29 mouse cellular contexts compared by ENCODE assay signal in the genomic region with DNA sequence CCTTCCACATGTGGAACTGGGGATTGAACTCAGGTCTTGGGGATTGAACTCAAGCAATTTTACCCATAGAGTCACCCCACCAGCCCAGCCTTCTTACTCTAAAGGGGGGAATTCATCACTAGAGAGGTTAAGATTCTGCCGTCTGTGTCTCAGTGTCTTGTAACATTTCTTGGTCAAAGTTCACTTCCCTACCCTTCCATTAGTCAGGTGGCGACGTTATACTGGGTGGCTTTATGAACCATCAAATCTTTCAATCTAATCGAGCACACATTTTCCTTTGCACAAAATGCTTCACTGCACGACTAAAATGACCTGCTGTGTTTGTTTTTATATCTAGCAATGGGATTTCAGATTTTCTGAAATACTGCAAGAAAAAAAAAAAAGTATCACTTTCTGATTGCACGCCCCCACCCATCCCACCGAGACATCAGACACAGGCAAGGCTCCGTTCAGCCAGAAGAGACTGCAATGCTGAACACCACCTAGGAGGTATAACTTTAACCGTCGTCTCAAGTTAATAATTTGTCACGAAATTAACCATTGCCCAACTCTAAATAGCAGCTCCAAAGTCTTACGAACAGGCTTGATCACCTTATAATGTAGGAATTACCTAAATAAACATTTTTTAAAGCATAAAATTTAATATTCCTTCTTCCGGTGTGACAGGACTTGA. TPM values are rescaled to one million over a fixed set of nuclear protein-coding genes. Genes with fewer than 3 reads are reported as not detected.
A peak's percentile ranks its signal among the peaks of the same experiment; 100 is the strongest.
DNase-seq lines count a peak whose midpoint lies in the region; ATAC-seq and TF ChIP-seq lines count a peak whose summit lies in the region.
"Had no signal": no experiment of that assay in that cellular context is flagged by ENCODE, and none has a peak within 500 bp of the region (broad histone marks: within the 10 kb centered on the region; RNA-seq: fewer than 3 reads in every experiment).

No protein-coding gene starts in this region.

- TF ChIP-seq POLR2A in liver, adult 2 months (IDR thresholded peaks at IDR 0.05; ENCODE audit: extremely low read depth, insufficient read depth, low read length) = no peak

- H3K27ac ChIP-seq in liver, adult 2 months (replicated peaks; ENCODE audit: insufficient read depth, low read depth, low read length) = no peak overlapping the region
- no peak overlapping the region for H3K27ac ChIP-seq in liver, embryonic 12.5 days
- H3K27ac ChIP-seq in intestine, embryonic 15.5 days = no peak overlapping the region
- peak overlapping the region; percentile 87 for H3K27ac ChIP-seq in kidney, embryonic 16.5 days (ENCODE audit: low read length)
- H3K27ac ChIP-seq in liver, postnatal 0 days (ENCODE audit: low read depth) = no peak overlapping the region
- H3K27ac ChIP-seq: embryonic facial prominence, embryonic 15.5 days; forebrain, embryonic 10.5 days; gastrocnemius, adult 2 months; heart, embryonic 13.5 days; hindbrain, embryonic 13.5 days; left cerebral cortex, adult 2 months; limb, embryonic 12.5 days; neural tube, embryonic 15.5 days; stomach, embryonic 15.5 days had no signal

- H3K4me2 ChIP-seq in liver, embryonic 12.5 days = no peak overlapping the region
- peak overlapping the region; percentile 31 for H3K4me2 ChIP-seq in intestine, embryonic 15.5 days (replicated peaks)
- peak overlapping the region; percentile 39 for H3K4me2 ChIP-seq in kidney, embryonic 16.5 days (replicated peaks; ENCODE audit: low read depth, low read length)
- H3K4me2 ChIP-seq in liver, postnatal 0 days (ENCODE audit: low read depth, low read length) = peak overlapping the region; percentile 52
- H3K4me2 ChIP-seq: embryonic facial prominence, embryonic 15.5 days; heart, embryonic 13.5 days; hindbrain, embryonic 13.5 days; limb, embryonic 12.5 days; neural tube, embryonic 15.5 days; stomach, embryonic 15.5 days had no signal

- no peaks in the 10 kb centered on the region for H3K9me3 ChIP-seq in liver, embryonic 12.5 days (replicated peaks)
- H3K9me3 ChIP-seq in intestine, embryonic 15.5 days = no peaks in the 10 kb centered on the region
- H3K9me3 ChIP-seq in kidney, embryonic 16.5 days (ENCODE audit: low read length) = no peaks in the 10 kb centered on the region
- no peaks in the 10 kb centered on the region for H3K9me3 ChIP-seq in liver, postnatal 0 days (ENCODE audit: low read length)
- H3K9me3 ChIP-seq: embryonic facial prominence, embryonic 15.5 days; forebrain, embryonic 10.5 days; heart, embryonic 13.5 days; hindbrain, embryonic 13.5 days; limb, embryonic 12.5 days; neural tube, embryonic 15.5 days; stomach, embryonic 15.5 days had no signal

- no peaks in the 10 kb centered on the region for H3K79me2 ChIP-seq in liver, adult 2 months (ENCODE audit: control insufficient read depth, insufficient read depth, low read length)

- ATAC-seq in liver, embryonic 12.5 days = no peak
- ATAC-seq in intestine, embryonic 15.5 days = peak; percentile 85
- peak; percentile 88 for ATAC-seq in kidney, embryonic 16.5 days (ENCODE audit: low FRiP score, low TSS enrichment)
- ATAC-seq in liver, postnatal 0 days = no peak
- ATAC-seq: forebrain, postnatal 0 days; inflammation-experienced regulatory T-cells, adult 6 months; midbrain, embryonic 16.5 days had no signal

- TF ChIP-seq EP300 in liver, postnatal 0 days (IDR thresholded peaks at IDR 0.05; ENCODE audit: low read depth) = no peak

- peaks cover 1% of the 10 kb centered on the region; the same call in 1 of the 2 replicates for H3K4me1 ChIP-seq in liver, adult 2 months (ENCODE audit: control insufficient read depth, insufficient read depth, low read length)
- no peaks in the 10 kb centered on the region for H3K4me1 ChIP-seq in liver, embryonic 12.5 days
- no peaks in the 10 kb centered on the region; the same call in 1 of the 2 replicates for H3K4me1 ChIP-seq in intestine, embryonic 15.5 days (replicated peaks)
- peaks cover 62% of the 10 kb centered on the region for H3K4me1 ChIP-seq in kidney, embryonic 16.5 days (ENCODE audit: insufficient read depth, low read length)
- no peaks in the 10 kb centered on the region for H3K4me1 ChIP-seq in liver, postnatal 0 days (ENCODE audit: insufficient read depth)
- H3K4me1 ChIP-seq: embryonic facial prominence, embryonic 15.5 days; hindbrain, embryonic 13.5 days; megakaryocyte, embryonic 14.5 days; neural tube, embryonic 15.5 days; stomach, embryonic 15.5 days had no signal

- no peaks in the 10 kb centered on the region for H3K27me3 ChIP-seq in liver, adult 2 months (ENCODE audit: control insufficient read depth, insufficient read depth, low read length)
- H3K27me3 ChIP-seq in liver, embryonic 12.5 days (replicated peaks) = no peaks in the 10 kb centered on the region
- H3K27me3 ChIP-seq in intestine, embryonic 15.5 days (replicated peaks) = no peaks in the 10 kb centered on the region
- no peaks in the 10 kb centered on the region for H3K27me3 ChIP-seq in kidney, embryonic 16.5 days (ENCODE audit: insufficient read depth, low read length)
- no peaks in the 10 kb centered on the region for H3K27me3 ChIP-seq in liver, postnatal 0 days (ENCODE audit: insufficient read depth, low read length)
- H3K27me3 ChIP-seq: CH12.LX; embryonic facial prominence, embryonic 15.5 days; heart, embryonic 13.5 days; hindbrain, embryonic 13.5 days; limb, embryonic 12.5 days; megakaryocyte, embryonic 14.5 days; neural tube, embryonic 15.5 days; stomach, embryonic 15.5 days had no signal

- H3K4me3 ChIP-seq in liver, adult 2 months (ENCODE audit: insufficient read depth, low read depth, low read length) = no peak overlapping the region
- H3K4me3 ChIP-seq in liver, embryonic 12.5 days = no peak overlapping the region
- no peak overlapping the region for H3K4me3 ChIP-seq in intestine, embryonic 15.5 days (replicated peaks)
- 0 out of 2 replicates have a peak overlapping the region, but pooled peaks have one; percentile 8 for H3K4me3 ChIP-seq in kidney, embryonic 16.5 days (ENCODE audit: low read length)
- H3K4me3 ChIP-seq in liver, postnatal 0 days (ENCODE audit: low read depth, low read length) = no peak overlapping the region
- H3K4me3 ChIP-seq: embryonic facial prominence, embryonic 15.5 days; forebrain, embryonic 10.5 days; gastrocnemius, adult 2 months; heart, embryonic 13.5 days; hindbrain, embryonic 13.5 days; left cerebral cortex, adult 2 months; limb, embryonic 12.5 days; megakaryocyte, embryonic 14.5 days; neural tube, embryonic 15.5 days; stomach, embryonic 15.5 days had no signal

- no peaks in the 10 kb centered on the region for H3K36me3 ChIP-seq in liver, adult 2 months (ENCODE audit: control insufficient read depth, insufficient read depth, low read length)
- H3K36me3 ChIP-seq in liver, embryonic 12.5 days = no peaks in the 10 kb centered on the region
- no peaks in the 10 kb centered on the region for H3K36me3 ChIP-seq in intestine, embryonic 15.5 days
- no peaks in the 10 kb centered on the region for H3K36me3 ChIP-seq in kidney, embryonic 16.5 days (ENCODE audit: insufficient read depth, low read length)
- no peaks in the 10 kb centered on the region for H3K36me3 ChIP-seq in liver, postnatal 0 days (replicated peaks; ENCODE audit: insufficient read depth, low read length)
- H3K36me3 ChIP-seq: embryonic facial prominence, embryonic 15.5 days; forebrain, embryonic 10.5 days; heart, embryonic 13.5 days; hindbrain, embryonic 13.5 days; limb, embryonic 12.5 days; neural tube, embryonic 15.5 days; stomach, embryonic 15.5 days had no signal

- H3K9ac ChIP-seq in liver, adult 2 months (ENCODE audit: low read depth, low read length) = no peak overlapping the region
- no peak overlapping the region for H3K9ac ChIP-seq in liver, embryonic 12.5 days
- H3K9ac ChIP-seq in intestine, embryonic 15.5 days = no peak overlapping the region
- peak overlapping the region; percentile 33; the same call in 1 of the 2 replicates for H3K9ac ChIP-seq in kidney, embryonic 16.5 days (replicated peaks; ENCODE audit: low read length)
- no peak overlapping the region for H3K9ac ChIP-seq in liver, postnatal 0 days (replicated peaks)
- H3K9ac ChIP-seq: embryonic facial prominence, embryonic 15.5 days; forebrain, postnatal 0 days; heart, embryonic 13.5 days; hindbrain, embryonic 13.5 days; limb, embryonic 12.5 days; neural tube, embryonic 15.5 days; stomach, embryonic 15.5 days had no signal

- no peak for TF ChIP-seq CTCF in liver, adult 2 months (IDR thresholded peaks at IDR 0.05; ENCODE audit: low read depth, low read length)
- TF ChIP-seq CTCF in liver, postnatal 0 days (IDR thresholded peaks at IDR 0.05; ENCODE audit: low read depth) = no peak

- intact Hi-C loops in left cerebral cortex, postnatal 25 days (cut with DNase I) = no loop called here

- peak; percentile 47 for DNase-seq in liver, adult 2 months (ENCODE audit: extremely low read depth, low read depth, low spot score)
- no peak for DNase-seq in liver, postnatal 0 days
- no peak for DNase-seq in MN1 (ENCODE audit: low spot score)
- DNase-seq in left cerebral cortex, postnatal 25 days (ENCODE audit: low spot score in 2 of 2) = no peak
- DNase-seq: adrenal gland, postnatal 36 days; cerebellum, adult 11-12 months; cerebellum, postnatal 25 days; embryo, embryonic 11 days; forebrain, postnatal 0 days; gastrocnemius, adult 2 months; layer of hippocampus, adult 9-11 months; lung, adult 2 months; right cerebral cortex, postnatal 14 days had no signal

- WGBS in liver, adult 2 months = 40% methylated on average over 13 of the region's 13 CpGs
- WGBS in liver, embryonic 12.5 days (ENCODE audit: insufficient replicate concordance) = 69% methylated on average over 13 of the region's 13 CpGs
- WGBS in intestine, embryonic 15.5 days = 59% methylated on average over 13 of the region's 13 CpGs
- 28% methylated on average over 13 of the region's 13 CpGs for WGBS in kidney, embryonic 16.5 days
- 64% methylated on average over 13 of the region's 13 CpGs for WGBS in liver, postnatal 0 days (ENCODE audit: insufficient replicate concordance)

RNA-seq across cellular contexts. Expression of gene Bicc1, which starts 32.1 kb away (rescaled TPM):
- total RNA-seq in liver, adult 2 months (2014; rRNA removed) = 1.6 and 1.7 TPM in 2 replicates
- polyA plus RNA-seq in liver, adult 2 months (2012; rRNA removed) = 0.75 and 1.0 TPM in 2 replicates
- polyA plus RNA-seq in liver, embryonic 12.5 days (2016; fragmentation: Nextera tagmentation; extraction: Ambion mirVana) = 4.9 and 5.8 TPM in 2 replicates
- 16.4 and 19.3 TPM in 2 replicates for polyA plus RNA-seq in intestine, embryonic 15.5 days (2015; fragmentation: Nextera tagmentation; extraction: Ambion mirVana)
- polyA plus RNA-seq in kidney, embryonic 16.5 days (2015; fragmentation: Nextera tagmentation; extraction: Ambion mirVana) = 44.7 and 48.0 TPM in 2 replicates
- 2.9 and 3.0 TPM in 2 replicates for polyA plus RNA-seq in liver, postnatal 0 days (2015; fragmentation: Nextera tagmentation; extraction: Ambion mirVana)
- 1 to 10 TPM; 5.0 to 5.2 TPM for total RNA-seq in left cerebral cortex, postnatal 25 days (2021)
- total RNA-seq: CH12.LX, MEL had no signal

Comparison
In these comparisons a context has a peak if more than half of its experiments do, and no peak if none do; other contexts are left out.
1. ATAC-seq: peak in intestine, embryonic 15.5 days (single experiment) and kidney, embryonic 16.5 days (single experiment); none in liver, embryonic 12.5 days (single experiment) and liver, postnatal 0 days (single experiment).